In genomic region chr12:102319899-102320298, GRCm38 (mm10) we compare ENCODE assay signal across 9 mouse cellular contexts. TPM values are rescaled to one million over a fixed set of nuclear protein-coding genes. Genes with fewer than 3 reads are reported as not detected.
DNase-seq lines count a peak whose midpoint lies in the region; ATAC-seq lines count a peak whose summit lies in the region.
"Had no signal": no experiment of that assay in that cellular context is flagged by ENCODE, and none has a peak within 500 bp of the region (broad histone marks: within the 10 kb centered on the region; RNA-seq: fewer than 3 reads in every experiment).

No protein-coding gene starts in this region.

- no peak overlapping the region for H3K4me3 ChIP-seq in heart, embryonic 16.5 days (ENCODE audit: low read length)
- H3K4me3 ChIP-seq in limb, embryonic 12.5 days (replicated peaks): no peak overlapping the region
- H3K4me3 ChIP-seq: myocyte had no signal

- H3K36me3 ChIP-seq in heart, embryonic 16.5 days (ENCODE audit: control insufficient read depth, insufficient read depth): peaks cover 6% of the 10 kb centered on the region
- H3K36me3 ChIP-seq in limb, embryonic 12.5 days: 0 out of 2 replicates have a peak, but pooled peaks cover 5% of the 10 kb centered on the region

- WGBS in heart, embryonic 16.5 days: 51% methylated on average over 2 of the region's 2 CpGs
- WGBS in limb, embryonic 12.5 days: 62% methylated on average over 2 of the region's 2 CpGs

- peak overlapping the region; percentile 76 for H3K27ac ChIP-seq in heart, embryonic 16.5 days (ENCODE audit: low read length)
- peak overlapping the region; percentile 73 for H3K27ac ChIP-seq in limb, embryonic 12.5 days

- H3K9me3 ChIP-seq in heart, embryonic 16.5 days (replicated peaks; ENCODE audit: control insufficient read depth, low read length): no peaks in the 10 kb centered on the region
- no peaks in the 10 kb centered on the region for H3K9me3 ChIP-seq in limb, embryonic 12.5 days

- ATAC-seq in heart, embryonic 16.5 days (replicated peaks; ENCODE audit: extremely low read depth, insufficient read depth, low FRiP score): no peak
- no peak for ATAC-seq in limb, embryonic 12.5 days (ENCODE audit: insufficient number of reproducible peaks, insufficient read depth, low FRiP score, low TSS enrichment, low read depth)
- peak; percentile 52 for ATAC-seq in megakaryocyte progenitor cell, adult 5-6 weeks (replicated peaks; ENCODE audit: poor library complexity)
- no peak for ATAC-seq in activated CD4-positive, CD25-positive, alpha-beta regulatory T cell, adult 4 months

- H3K27me3 ChIP-seq in heart, embryonic 16.5 days (ENCODE audit: control insufficient read depth, insufficient read depth, low read length): no peaks in the 10 kb centered on the region
- no peaks in the 10 kb centered on the region for H3K27me3 ChIP-seq in limb, embryonic 12.5 days

- peak; percentile 42 to 56 for DNase-seq in adrenal gland, adult (ENCODE audit: inconsistent age in 2 of 2, low spot score in 1 of 2)
- no peak for DNase-seq in adrenal gland, postnatal 25 days
- DNase-seq in left cerebral cortex, adult 8-10 months (ENCODE audit: low spot score in 2 of 2): no peak
- DNase-seq in embryo, embryonic 10 days (ENCODE audit: low spot score): no peak

- H3K9ac ChIP-seq in heart, embryonic 16.5 days (ENCODE audit: low read length): no peak overlapping the region
- H3K9ac ChIP-seq in limb, embryonic 12.5 days (replicated peaks): no peak overlapping the region

- peaks cover 29% of the 10 kb centered on the region for H3K4me1 ChIP-seq in heart, embryonic 16.5 days (ENCODE audit: control insufficient read depth, insufficient read depth, low read length)
- H3K4me1 ChIP-seq in limb, embryonic 12.5 days (replicated peaks): 0 out of 2 replicates have a peak, but pooled peaks cover 9% of the 10 kb centered on the region

- H3K4me2 ChIP-seq in heart, embryonic 16.5 days (ENCODE audit: low read depth, low read length): no peak overlapping the region
- H3K4me2 ChIP-seq in limb, embryonic 12.5 days: no peak overlapping the region

RNA-seq across cellular contexts. Expression of gene Rin3, which starts 37.1 kb away (rescaled TPM):
- 12.4 and 13.3 TPM in 2 replicates for total RNA-seq in adrenal gland, postnatal 25 days (2021)
- polyA plus RNA-seq in heart, embryonic 16.5 days (2015; fragmentation: Nextera tagmentation; extraction: Ambion mirVana): 9.5 and 9.7 TPM in 2 replicates
- polyA plus RNA-seq in limb, embryonic 12.5 days (2016; fragmentation: Nextera tagmentation; extraction: Ambion mirVana): 3.6 and 4.4 TPM in 2 replicates
- total RNA-seq in megakaryocyte progenitor cell, adult 5-6 weeks (2015): 119 and 135 TPM in 2 replicates
- total RNA-seq in megakaryocyte progenitor cell, adult 5-6 weeks (2017): 68.0 and 70.5 TPM in 2 replicates
- polyA plus RNA-seq in activated CD4-positive, CD25-positive, alpha-beta regulatory T cell, adult 4 months (2017; shearing (Covaris generic)): 10 to 100 TPM; 41.7 to 60.6 TPM
- 1 to 10 TPM; 2.7 to 5.3 (median 4.9) TPM for total RNA-seq in left cerebral cortex, adult 8-10 months (2022)

Comparison
In these comparisons a context has a peak if more than half of its experiments do, and no peak if none do; other contexts are left out.
1. DNase-seq: peak in adrenal gland, adult (2 of 2); none in adrenal gland, postnatal 25 days (single experiment), left cerebral cortex, adult 8-10 months (0 of 2) and embryo, embryonic 10 days (single experiment).